Mouse (Mus musculus): Measurements from ENCODE around the gene Ppp1r3a.

GRCm38 (mm10) chr6:14747000-14747399, 8.1 kb downstream of the Ppp1r3a start:
- TF ChIP-seq ZC3H11A (IDR thresholded peaks at IDR 0.05; ENCODE audit: borderline replicate concordance, low read depth, low read length) (no peak), HCFC1 (IDR thresholded peaks at IDR 0.05; ENCODE audit: borderline replicate concordance, insufficient read depth, low read length) (no peak), CHD2 (IDR thresholded peaks at IDR 0.05; ENCODE audit: low read depth, low read length) (no peak), MAFK (IDR thresholded peaks at IDR 0.05; ENCODE audit: insufficient read depth, low read depth, low read length) (no peak), ZNF384 (IDR thresholded peaks at IDR 0.05; ENCODE audit: low read depth, low read length) (no peak)
